Mouse (Mus musculus) mouse embryonic stem cell (cell line): ENCODE results near the gene Mfge8.

Source experiments
- in situ Hi-C, 2 experiments: fragments of 300-500 bp; cut with MboI; formaldehyde crosslinking; loops; 1 replicate in 1 of 2; 3 replicates in 1 of 2; pipeline ENCODE4 v1.14.3; 2019 to 2020; ENCODE audit warnings: low sequenced_read_pairs in 2 of 2, low pct_unique_long_range_greater_than_20kb in 1 of 2, mixed read lengths in 1 of 2; ENCODE audit not compliant: unreplicated experiment in 1 of 2

The Mfge8 gene

DNA sequence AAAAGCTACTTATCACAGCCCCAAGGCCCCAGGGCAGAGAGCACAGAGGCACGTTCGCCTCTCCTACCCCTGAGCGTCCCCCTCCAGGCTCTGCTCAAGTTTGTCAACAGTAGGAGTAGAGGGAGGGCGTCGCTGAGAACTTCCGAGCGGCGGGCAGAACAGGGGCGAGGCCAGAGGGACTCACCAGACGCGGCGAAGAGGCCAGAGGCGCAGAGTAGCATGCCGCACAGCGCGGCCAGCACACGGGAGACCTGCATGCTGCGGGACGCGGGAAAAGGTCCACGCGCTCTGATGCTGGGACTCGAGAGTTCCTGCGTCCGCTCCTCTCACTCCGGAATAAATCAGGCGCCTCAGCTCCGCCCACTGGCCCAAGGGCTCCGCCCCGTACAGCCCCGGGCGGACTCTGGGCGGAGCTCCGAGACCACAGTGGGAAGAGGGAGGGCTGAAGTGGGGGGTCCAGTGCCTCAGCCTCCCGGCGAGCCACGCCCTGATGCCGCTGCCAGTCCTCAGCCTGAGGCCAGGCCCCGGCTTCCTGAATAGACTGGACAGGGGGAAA is at the start of gene Mfge8:
Gene Mfge8 (minus strand): TSS at position 350 of the 556 bp plus-strand sequence.
- in situ Hi-C loops, result loop anchor here (10.0 to 25.0 kb wide), 2 partner anchors 76 to 214 kb away; no protein-coding TSS in a partner anchor

DNA sequence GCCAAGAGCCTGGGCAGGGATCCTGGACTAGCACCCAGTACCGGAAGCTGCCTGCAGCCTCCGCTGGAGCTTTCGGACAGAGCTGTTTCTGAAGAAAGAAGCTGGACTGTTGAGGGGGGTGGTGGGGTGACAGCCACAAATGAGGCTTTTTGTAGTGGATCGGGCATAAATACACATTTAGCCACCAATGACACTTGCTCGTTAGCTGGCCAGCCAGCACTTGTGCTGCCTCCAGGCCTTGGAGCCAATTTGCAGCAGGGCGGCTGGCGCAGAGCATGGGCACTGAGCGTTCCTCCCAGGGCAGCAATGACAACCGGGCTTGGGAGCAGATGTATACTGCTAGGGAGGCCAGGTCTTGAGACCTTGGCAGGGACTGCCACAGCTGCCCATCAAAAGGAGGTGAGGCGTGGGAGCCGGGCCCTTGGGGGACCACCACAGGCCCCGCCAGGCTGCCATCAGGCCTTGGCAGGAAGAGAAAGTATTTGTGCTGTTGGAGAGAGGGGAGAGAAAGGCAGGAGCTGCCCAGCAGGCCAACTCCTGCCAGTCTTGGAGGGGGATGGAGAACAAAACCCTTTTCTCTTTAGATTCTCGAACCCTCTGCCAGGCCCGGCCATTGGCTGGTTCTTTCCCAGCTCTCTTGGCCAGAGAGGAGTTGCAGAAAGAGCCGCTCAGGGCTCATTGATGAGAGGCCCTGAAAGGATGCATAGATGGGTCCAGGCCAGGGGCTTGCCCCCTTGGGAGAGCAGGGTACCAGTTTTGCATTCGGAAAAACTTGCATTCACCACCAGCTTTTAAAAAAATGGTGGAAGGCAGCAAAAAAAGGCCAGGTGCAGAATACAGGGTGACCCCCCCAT is 45.9 kb upstream of the Mfge8 start:
- in situ Hi-C loops, result no loop called here

DNA sequence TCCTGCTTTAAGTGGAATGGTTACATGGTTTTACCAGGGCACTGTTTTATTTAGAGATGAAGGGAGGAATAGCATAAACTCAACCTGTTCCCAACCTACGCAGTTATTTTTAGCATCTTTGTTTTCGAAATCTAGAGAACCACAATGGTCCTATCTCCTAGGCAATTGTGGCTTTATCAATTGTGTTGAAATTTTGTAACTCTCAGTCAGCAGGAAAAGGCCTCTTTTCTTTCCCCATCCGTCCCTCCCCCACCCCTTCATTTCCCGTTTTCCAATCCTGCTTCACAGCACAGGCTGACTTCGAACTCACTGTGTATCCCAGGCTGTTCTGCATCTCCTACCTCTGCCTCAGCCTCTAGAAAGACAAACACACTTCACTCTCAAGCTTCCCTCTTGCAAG is 45.1 kb upstream of the Mfge8 start:
- in situ Hi-C loops, result no loop called here

DNA sequence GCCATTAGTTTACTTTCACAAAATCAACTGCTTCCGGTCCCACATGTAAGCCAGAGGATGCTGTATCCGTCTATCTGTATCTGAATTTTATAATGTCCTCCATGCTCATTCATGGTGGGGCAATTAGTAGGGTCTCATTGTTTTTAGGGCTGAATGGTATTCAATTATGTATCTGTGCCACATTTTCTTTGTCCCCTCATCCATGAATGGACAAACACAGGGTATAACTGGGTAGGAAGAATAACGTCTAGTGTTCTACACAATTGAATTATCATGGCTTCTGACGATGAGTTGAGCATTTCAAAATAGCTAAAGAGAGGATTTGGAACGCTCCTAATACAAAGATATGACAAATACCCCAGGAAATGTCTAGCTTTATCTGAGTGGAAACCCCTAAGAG is 42.6 kb upstream of the Mfge8 start:
- in situ Hi-C loops, result no loop called here

- in situ Hi-C loops, result no loop called here
Observed at GRCm38 (mm10) chr7:79190592-79190991, 41.7 kb upstream of the Mfge8 start.

GRCm38 (mm10) chr7:79189211-79189610 is 40.4 kb upstream of the Mfge8 start:
- in situ Hi-C loops, result no loop called here

DNA sequence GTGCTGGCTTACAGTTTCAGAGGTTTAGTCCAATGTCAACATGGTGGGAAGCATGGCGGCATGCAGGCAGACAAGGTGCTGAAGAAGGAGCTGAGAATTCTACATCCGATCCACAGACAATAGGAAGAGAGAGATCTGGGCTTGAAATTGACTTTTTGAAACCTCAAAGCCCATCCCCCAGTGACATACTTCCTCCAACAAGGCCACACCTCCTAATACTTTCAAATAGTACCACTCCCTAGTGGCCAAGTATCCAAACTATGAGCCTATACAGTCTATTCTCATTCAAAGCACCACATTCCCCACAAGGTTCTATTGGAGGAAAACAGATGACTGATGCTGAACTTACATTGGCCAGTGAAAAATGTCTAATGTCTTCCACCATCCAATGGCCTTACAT is 38.7 kb upstream of the Mfge8 start:
- in situ Hi-C loops, result no loop called here

DNA sequence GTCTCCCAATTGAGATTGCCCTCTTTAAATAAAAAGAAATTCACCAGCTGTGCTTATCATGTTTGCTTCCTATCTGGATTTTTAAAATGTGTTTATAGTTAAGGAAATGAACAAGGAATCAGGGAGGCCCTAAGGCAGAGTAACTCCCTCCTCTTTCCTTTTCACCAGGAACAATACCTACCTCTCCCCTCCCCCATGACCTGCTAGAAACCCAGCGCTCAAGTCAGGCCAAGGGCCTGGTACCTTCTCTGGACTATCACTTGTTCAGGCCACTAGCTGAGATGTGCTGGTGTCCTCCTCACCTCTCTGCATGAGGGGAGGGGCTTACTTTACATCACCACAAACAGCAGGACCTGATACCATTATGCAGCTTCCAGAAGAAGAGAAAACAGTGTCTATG is 34.6 kb upstream of the Mfge8 start:
- in situ Hi-C loops, result no loop called here

DNA sequence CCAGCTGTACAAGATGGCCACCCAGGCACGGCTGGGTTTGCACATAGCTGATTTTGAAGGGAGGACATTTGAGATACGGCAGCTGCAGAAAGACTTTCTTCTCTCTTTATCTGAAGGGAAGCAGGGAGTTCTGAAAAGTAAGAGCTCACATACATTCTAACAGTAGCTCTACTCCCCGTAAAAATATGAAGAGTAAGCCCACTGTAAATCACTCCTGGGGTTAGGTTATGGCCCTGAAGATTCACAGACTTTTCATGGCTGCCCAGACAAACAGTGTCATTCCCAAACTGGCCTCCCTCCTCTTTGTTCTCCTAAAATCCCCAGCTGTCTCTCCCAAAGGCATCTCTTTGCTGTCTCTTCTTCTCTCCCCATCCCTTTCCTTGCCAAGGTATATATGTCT is 24.9 kb upstream of the Mfge8 start:
- in situ Hi-C loops, result no loop called here

DNA sequence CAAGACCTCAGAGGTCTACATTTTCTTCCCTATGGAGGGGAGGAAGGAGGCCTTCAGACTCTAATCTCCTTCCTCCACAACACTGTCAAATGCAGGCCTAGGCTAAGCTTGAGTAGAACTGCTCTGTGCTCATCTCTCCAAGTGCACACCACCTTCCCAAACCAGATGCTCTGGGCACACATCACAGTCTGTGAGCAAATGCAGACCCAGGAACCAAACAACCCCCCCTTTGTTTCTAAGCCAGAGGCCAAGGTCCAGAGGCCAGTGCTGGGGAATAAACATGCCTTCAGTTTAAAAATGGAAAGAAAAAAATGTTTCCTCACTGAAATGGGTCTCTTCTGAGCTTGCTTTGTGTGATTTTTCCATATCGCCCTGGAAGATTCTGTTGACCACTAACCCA is 22.9 kb upstream of the Mfge8 start:
- in situ Hi-C loops, result no loop called here

DNA sequence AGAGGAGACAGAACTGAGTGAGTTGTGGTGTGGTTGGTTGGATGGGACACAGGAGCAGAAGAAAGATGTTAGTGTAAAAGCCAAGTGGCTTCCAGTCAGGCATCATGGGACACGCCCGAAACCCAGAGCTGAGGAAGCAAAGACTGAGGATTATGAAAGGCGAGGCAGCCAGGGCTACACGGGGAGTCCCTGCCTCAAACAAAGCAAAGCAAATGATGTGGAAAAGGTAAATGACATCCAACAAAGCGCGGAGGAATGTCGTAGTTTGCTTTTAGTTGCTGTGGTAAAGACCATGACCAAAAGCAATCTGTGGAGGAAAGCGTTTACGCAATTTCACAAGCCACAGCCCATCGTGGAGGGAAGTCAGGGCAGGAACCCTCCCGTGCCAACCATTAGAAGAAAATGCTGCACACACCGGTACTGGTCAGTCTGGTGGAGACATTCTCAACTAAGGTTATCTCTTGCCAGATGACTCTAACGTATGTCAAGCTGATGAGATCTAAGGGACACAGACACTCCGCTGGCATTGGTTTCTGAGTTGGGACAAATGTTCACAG is 18.2 kb upstream of the Mfge8 start:
- in situ Hi-C loops, result no loop called here

DNA sequence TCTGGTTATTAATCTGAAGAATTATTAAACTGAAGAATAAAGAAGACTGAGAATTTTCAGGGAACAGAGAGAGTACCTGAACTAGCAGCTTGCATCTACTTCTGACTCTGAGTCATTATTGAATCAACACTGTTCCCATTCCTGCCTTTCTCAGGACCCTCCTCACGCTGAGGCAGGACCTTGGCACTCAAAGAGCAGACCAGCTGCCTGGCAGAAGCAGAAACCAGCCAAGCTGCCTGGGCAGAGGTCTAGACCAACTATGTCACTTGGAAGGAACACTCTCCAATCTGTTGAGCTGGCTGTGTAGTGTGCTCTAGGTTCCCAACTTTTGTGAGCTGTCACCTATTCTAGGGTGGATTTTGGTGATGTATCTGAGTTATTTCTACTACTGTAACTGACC is 10.5 kb upstream of the Mfge8 start:
- in situ Hi-C loops, result no loop called here

DNA sequence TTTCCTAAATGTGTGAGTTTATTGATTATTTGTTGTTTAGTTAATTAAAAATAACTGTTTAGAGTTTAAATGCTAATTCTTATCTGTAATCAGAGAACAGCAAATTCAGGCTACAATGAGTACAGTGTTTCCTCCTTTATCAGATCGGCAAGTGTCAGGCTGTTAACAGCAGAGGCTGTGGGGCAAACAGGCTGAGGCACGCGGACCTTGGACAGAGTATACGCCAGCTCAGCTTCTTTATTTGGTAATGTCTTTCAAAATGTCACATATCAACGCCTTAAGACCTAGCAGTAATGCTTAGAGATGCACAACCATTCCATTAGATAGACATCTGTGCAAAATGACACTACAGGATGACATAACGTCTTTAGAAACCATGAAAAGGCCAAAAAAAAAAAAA is 662 bp upstream of the Mfge8 start:
- in situ Hi-C loops, result loop anchor here (10.0 to 25.0 kb wide), 2 partner anchors 75 to 213 kb away; no protein-coding TSS in a partner anchor

GRCm38 (mm10) chr7:79147931-79148653 is 768 bp downstream of the Mfge8 start:
- in situ Hi-C loops, result loop anchor here (10.0 to 25.0 kb wide), 2 partner anchors 77 to 214 kb away; no protein-coding TSS in a partner anchor

DNA sequence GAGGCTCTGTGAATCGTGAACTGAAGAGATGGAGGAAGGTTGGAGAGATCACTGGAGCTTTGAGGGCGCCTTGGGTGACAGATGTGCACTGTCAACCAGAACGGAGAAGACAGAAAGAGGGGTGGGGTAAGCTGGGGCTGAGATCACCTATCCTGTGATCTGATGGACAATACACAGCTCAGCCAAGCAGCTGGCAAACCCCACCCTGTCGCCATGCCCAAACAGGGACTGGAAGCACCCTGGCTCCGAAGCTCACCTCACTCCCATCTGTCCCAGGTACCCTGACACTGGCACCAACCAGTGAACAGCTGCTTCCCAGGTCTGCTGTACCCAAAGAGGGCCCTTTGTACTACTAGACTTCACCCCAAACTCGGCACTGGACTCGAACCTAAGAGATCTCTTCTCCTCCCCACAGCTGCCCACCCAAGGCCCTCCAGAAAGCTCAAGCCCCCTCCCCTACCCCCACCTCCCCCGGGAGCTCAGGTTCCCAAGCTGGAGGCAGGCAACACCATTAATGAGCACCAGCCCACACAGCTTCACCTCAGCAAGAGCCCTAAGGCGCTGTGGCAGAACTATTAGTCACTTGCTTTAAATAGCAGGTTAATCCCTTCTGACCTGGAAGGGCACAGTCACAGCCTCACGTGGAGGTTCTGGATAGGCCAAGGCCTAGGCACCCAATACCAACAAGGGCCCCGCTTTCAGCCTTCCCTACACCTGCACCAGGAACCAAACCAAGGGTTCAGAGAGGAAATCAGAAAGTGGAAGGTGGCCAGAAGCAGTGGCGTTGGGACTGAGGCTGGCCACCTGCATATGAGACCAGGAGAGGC is 1.6 kb downstream of the Mfge8 start:
- in situ Hi-C loops, result loop anchor here (10.0 to 25.0 kb wide), 2 partner anchors 78 to 215 kb away; no protein-coding TSS in a partner anchor

- in situ Hi-C loops, result loop anchor here (10.0 to 25.0 kb wide), 2 partner anchors 84 to 221 kb away; no protein-coding TSS in a partner anchor
Observed at GRCm38 (mm10) chr7:79140897-79141296, 8.0 kb downstream of the Mfge8 start.

DNA sequence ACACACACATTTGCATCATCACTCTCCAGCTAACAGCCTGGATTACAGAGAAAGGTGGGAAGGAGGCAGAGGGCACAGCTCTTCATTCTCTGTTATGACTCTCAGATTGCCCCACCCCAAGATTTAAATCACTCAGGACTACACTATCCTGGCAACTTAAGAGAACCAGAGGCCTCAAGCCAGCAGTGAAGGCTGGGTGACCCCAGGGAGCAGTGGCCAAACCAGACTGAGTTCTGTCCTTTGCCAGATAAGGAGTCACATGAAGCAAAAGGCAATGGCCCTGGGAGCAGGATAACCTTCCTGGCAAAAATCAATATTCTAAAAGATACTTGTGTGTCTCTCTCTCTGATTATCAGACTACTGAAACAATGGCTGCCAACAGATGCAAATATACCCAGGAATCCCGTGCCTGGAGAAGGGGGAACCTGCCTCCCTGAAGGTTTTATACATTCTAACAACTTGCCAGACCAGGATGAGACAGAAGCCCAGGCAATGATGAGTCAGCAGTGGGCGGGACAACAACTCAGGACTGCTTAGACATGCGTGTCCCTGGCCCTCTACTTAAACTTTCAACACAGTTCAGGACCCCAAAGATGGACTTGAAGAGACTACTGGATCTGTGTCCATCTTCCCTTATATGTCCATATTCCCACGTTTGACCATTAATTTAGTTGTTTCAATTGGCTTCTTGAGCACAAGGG is 8.8 kb downstream of the Mfge8 start:
- in situ Hi-C loops, result loop anchor here (5.0 to 25.0 kb wide), 5 partner anchors 85 to 222 kb away; no protein-coding TSS in a partner anchor
